Mouse (Mus musculus) Patski (cell line): Measurements from ENCODE around the gene Dnaja3. TPM values are rescaled to one million over a fixed set of nuclear protein-coding genes. Genes with fewer than 3 reads are reported as not detected.
"Not testable (repeated sequence)": the region's sequence is repeated elsewhere in the genome, so short reads cannot be mapped to it uniquely, and the experiment has no call there.

Experiments used
- ATAC-seq: fragments of 100-300 bp; one replicate; pipeline ENCODE4 v1.8.0; 2021
- CTCF ChIA-PET: fragments of 350-600 bp; sonication (Branson Sonifier 250); formaldehyde crosslinking; loops from one replicate; lab custom pipeline; 2022; ENCODE audit warnings: inconsistent platforms; lab: Charles Lee
- POLR2A ChIA-PET: fragments of 350-600 bp; sonication (Branson Sonifier 250); formaldehyde crosslinking; loops from one replicate; lab custom pipeline; 2022; ENCODE audit warnings: antibody characterized with exemption, inconsistent platforms; lab: Charles Lee
- DNase-seq: peaks from one replicate; pipeline ENCODE4 v3.0.0-alpha.2; 2011; ENCODE audit warnings: low read depth, low spot score
- H3K27me3 ChIP-seq: fragments of 371-371 bp; one replicate; pipeline ENCODE4 v1.5.1; 2021
- CTCF ChIP-seq: fragments of 100-300 bp; IDR thresholded peaks from one replicate; pipeline ENCODE4 v1.5.1; 2021
- in situ Hi-C: fragments of 300-500 bp; cut with MboI; formaldehyde crosslinking; loops from 3 replicates; pipeline ENCODE4 v1.11.1; 2018; ENCODE audit warnings: low pct_unique_long_range_greater_than_20kb, mixed read lengths
- polyA plus RNA-seq: library from polyadenylated mRNA; unstranded; gene quantifications from one replicate; pipeline ENCODE4 v1.2.3, GENCODE M21; 2021

The Dnaja3 gene
- polyA plus RNA-seq, 1 experiment from 2014 or later = 84.4 TPM

DNA sequence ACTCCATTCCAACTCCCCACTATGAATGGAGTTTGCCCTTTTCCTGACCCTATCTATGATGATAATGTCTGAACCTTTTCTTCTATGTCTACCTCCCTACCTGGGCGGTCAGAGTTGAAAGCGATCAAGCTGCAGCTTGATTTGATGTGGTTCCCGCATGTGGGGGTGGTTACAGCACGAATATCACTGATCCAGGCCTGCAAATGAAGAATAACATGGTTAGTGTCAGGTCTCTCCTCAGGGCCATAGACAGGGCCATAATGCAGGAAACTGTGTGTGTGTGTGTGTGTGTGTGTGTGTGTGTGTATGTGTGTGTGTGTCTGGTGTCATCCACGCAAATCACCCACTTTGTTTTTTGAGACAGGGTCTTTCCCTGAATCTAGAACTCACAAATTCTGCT, 37.0 kb downstream of the Dnaja3 start:
- POLR2A ChIA-PET = interaction anchor here (0.5 kb wide), 1 partner anchor 115 kb away, joined by 3 read pairs; no protein-coding TSS in a partner anchor
- no peak for TF ChIP-seq CTCF
- CTCF ChIA-PET = interaction anchor here (1.0 to 3.1 kb wide), 2 partner anchors 10 to 45 kb away, joined by 3 to 26 read pairs; no protein-coding TSS in a partner anchor
- no peak for ATAC-seq
- in situ Hi-C loops = loop anchor here (25.0 kb wide), 1 partner anchor 460 kb away; the partner anchor contains the start of genes Ppl and Sec14l5
- DNase-seq = no peak
- H3K27me3 ChIP-seq = no peaks in the 10 kb centered on the region

DNA sequence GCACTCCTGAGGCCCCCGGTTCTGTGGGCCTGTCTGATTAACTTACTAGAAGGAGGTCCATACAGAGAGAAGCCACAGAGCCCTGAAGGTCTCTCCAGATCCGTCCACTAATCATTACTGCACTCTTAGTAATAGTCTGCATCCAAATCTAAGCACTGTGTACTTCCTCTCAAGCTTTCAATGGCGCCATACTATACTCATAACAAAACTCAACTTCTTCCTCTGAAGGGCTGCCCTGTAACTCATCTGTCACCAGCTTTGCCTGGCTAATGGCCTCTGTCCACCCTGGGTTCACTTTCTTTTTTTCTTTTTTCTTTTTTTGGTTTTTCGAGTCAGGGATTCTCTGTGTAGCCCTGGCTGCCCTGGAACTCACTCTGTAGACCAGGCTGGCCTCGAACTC, 38.3 kb downstream of the Dnaja3 start:
- in situ Hi-C loops = loop anchor here (25.0 kb wide), 1 partner anchor 459 kb away; the partner anchor contains the start of genes Ppl and Sec14l5
- ChIA-PET POLR2A (no interaction called here), CTCF (interaction anchor here (0.6 to 2.7 kb wide), 4 partner anchors 10 to 46 kb away, joined by 3 to 13 read pairs (median 4); no protein-coding TSS in a partner anchor)
- ATAC-seq (no peak), DNase-seq (no peak)
- no peak for TF ChIP-seq CTCF
- no peaks in the 10 kb centered on the region for H3K27me3 ChIP-seq

GRCm38 (mm10) chr16:4679121-4680018, 39.6 kb downstream of the Dnaja3 start, which contains the start of gene Coro7:
Gene Coro7, minus strand, starts transcription at chr16:4679777.
- peak; percentile 82 for ATAC-seq
- POLR2A ChIA-PET = no interaction called here
- no peak for TF ChIP-seq CTCF
- CTCF ChIA-PET = interaction anchor here (1.5 to 2.7 kb wide), 2 partner anchors 12 to 48 kb away, joined by 4 to 13 read pairs; no protein-coding TSS in a partner anchor
- peak; percentile 53 for DNase-seq
- in situ Hi-C loops = loop anchor here (25.0 kb wide), 1 partner anchor 458 kb away; the partner anchor contains the start of genes Ppl and Sec14l5
- H3K27me3 ChIP-seq = no peaks in the 10 kb centered on the region

DNA sequence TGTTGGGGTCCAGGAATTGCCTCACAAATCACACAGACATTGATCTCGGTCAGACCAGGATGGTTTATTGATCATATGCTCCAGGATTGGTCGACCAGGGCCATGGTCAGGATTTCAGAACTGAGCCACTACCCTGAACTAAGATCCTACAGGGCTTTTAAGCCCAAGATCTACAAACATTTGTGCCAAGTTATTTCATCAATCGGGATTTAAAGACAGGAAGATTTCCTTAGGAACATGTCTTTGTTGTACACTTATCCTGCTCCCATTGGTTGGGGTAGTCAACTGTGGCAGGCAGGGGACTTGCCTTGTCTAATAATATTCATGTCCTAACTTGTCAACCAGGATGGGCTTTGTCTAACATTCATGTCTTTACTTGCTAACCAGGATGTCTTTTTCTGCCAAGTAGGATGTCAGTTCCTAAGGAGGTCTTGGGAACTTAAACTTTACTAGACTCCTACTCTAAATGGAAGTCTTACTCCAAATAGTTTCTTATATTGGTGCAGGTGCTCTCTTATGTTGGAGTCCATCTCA, 41.2 kb downstream of the Dnaja3 start:
- DNase-seq, ATAC-seq, POLR2A ChIA-PET, H3K27me3 ChIP-seq: not testable (repeated sequence)
- CTCF ChIA-PET = interaction anchor here (2.2 to 2.7 kb wide), 2 partner anchors 13 kb away, joined by 12 to 13 read pairs; no protein-coding TSS in a partner anchor
- in situ Hi-C loops = loop anchor here (25.0 kb wide), 1 partner anchor 456 kb away; the partner anchor contains the start of genes Ppl and Sec14l5

GRCm38 (mm10) chr16:4682628-4683179, 42.9 kb downstream of the Dnaja3 start:
- DNase-seq (no peak), ATAC-seq (no peak)
- ChIA-PET CTCF (interaction anchor here (1.3 to 2.2 kb wide), 4 partner anchors 9 to 81 kb away, joined by 3 to 12 read pairs (median 4); no protein-coding TSS in a partner anchor), POLR2A (interaction anchor here (0.5 to 1.5 kb wide), 3 partner anchors 15 to 57 kb away, joined by 3 to 4 read pairs (median 3); no protein-coding TSS in a partner anchor)
- in situ Hi-C loops = loop anchor here (25.0 kb wide), 1 partner anchor 455 kb away; the partner anchor contains the start of genes Ppl and Sec14l5
- no peak for TF ChIP-seq CTCF
- no peaks in the 10 kb centered on the region for H3K27me3 ChIP-seq

- no peak for TF ChIP-seq CTCF
- in situ Hi-C loops = loop anchor here (25.0 kb wide), 1 partner anchor 454 kb away; the partner anchor contains the start of genes Ppl and Sec14l5
- ChIA-PET CTCF (interaction anchor here (1.3 to 2.2 kb wide), 2 partner anchors 15 to 80 kb away, joined by 3 to 12 read pairs; no protein-coding TSS in a partner anchor), POLR2A (interaction anchor here (0.5 to 1.5 kb wide), 2 partner anchors 54 to 57 kb away, joined by 3 to 4 read pairs; no protein-coding TSS in a partner anchor)
- no peaks in the 10 kb centered on the region for H3K27me3 ChIP-seq
- DNase-seq (no peak), ATAC-seq (peak; percentile 2)
These were observed 43.4 kb downstream of the Dnaja3 start for GRCm38 (mm10) chr16:4683193-4683580.

- no peak for TF ChIP-seq CTCF
- CTCF ChIA-PET = interaction anchor here (1.2 to 2.2 kb wide), 2 partner anchors 16 to 29 kb away, joined by 3 to 12 read pairs; no protein-coding TSS in a partner anchor
- peak; percentile 83 for DNase-seq
- H3K27me3 ChIP-seq = no peaks in the 10 kb centered on the region
- POLR2A ChIA-PET = no interaction called here
- in situ Hi-C loops = loop anchor here (25.0 kb wide), 1 partner anchor 453 kb away; the partner anchor contains the start of genes Ppl and Sec14l5
- ATAC-seq = peak; percentile 79
These were observed 44.0 kb downstream of the Dnaja3 start for GRCm38 (mm10) chr16:4683581-4684456.

GRCm38 (mm10) chr16:4684457-4684791, 44.6 kb downstream of the Dnaja3 start:
- DNase-seq = no peak
- no peaks in the 10 kb centered on the region for H3K27me3 ChIP-seq
- POLR2A ChIA-PET = no interaction called here
- ATAC-seq = no peak
- in situ Hi-C loops = loop anchor here (25.0 kb wide), 1 partner anchor 453 kb away; the partner anchor contains the start of genes Ppl and Sec14l5
- TF ChIP-seq CTCF = no peak
- CTCF ChIA-PET = interaction anchor here (1.2 kb wide), 1 partner anchor 28 kb away, joined by 3 read pairs; no protein-coding TSS in a partner anchor

- in situ Hi-C loops = loop anchor here (25.0 kb wide), 1 partner anchor 448 kb away; the partner anchor contains the start of genes Ppl and Sec14l5
- POLR2A ChIA-PET, H3K27me3 ChIP-seq, ATAC-seq, DNase-seq: not testable (repeated sequence)
- CTCF ChIA-PET = interaction anchor here (1.6 to 2.3 kb wide), 2 partner anchors 12 to 15 kb away, joined by 5 to 7 read pairs; no protein-coding TSS in a partner anchor
These were observed 49.6 kb downstream of the Dnaja3 start for GRCm38 (mm10) chr16:4689371-4689770.
